Mouse (Mus musculus): ENCODE measurements around the gene Speg.
A peak's percentile ranks its signal among the peaks of the same experiment; 100 is the strongest.

Speg gene

GRCm38 (mm10) chr1:75369360-75369983 lies 5.6 kb upstream of the Speg start:
- no peak for DNase-seq

DNA sequence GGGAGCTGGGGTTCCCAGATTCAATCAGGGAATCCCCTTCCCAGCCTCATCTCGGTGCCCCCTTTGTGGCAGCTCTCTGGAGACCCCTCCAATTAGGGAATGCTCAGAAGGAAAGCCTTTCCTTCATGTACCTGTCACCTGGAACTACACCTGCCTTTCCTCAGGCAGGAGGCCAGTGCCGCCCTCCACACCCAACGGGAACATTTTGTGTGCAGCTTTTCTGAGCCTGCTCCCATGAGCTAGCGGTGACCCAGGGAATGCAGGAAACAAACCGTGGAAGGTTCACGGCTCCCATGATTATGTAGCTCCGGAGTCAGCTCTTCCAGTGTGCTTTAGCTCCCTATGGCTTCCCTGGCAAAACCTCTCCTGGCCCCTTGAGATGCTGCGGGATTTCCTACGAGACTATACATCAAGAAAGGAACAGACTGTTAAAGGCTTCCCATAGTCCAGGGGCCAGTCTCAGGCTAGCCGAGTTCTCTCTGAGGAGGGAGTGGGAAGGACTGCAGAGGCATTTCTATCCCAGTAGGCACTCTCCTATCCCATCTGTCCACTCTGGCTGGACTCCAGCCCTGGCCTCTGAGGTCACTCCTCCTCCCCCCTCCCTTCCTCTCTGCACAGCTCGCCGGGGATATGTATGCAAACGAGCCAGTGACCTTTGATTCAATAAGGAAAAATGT lies 5.0 kb upstream of the Speg start:
- peak in 1 of 2 experiments; percentile 4 for DNase-seq

- no peak for DNase-seq
Measured at GRCm38 (mm10) chr1:75371317-75372095, 3.6 kb upstream of the Speg start.

- no peak for DNase-seq
Measured at GRCm38 (mm10) chr1:75372450-75372849, 2.6 kb upstream of the Speg start.

DNA sequence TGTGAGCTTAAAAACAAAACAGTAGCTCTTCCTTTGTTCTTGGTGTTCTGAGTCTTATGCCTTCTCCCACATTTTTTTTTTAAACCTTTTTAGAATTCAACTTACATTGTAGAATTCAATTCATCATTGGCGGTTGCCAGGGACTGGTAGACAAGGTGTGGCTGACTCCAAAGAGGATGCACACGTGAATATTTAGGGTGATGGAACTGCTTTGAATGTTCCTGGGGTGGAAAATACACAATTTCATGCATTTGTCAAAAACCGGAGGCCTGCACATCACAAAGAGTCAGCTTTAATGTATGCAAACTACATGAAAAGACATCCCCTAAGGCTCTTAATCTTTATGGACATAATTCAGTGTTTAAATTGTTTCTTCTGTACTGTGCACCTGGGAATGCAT lies 1.8 kb upstream of the Speg start:
- no peak for DNase-seq

GRCm38 (mm10) chr1:75379196-75379595 lies 4.1 kb downstream of the Speg start:
- no peak for DNase-seq

DNA sequence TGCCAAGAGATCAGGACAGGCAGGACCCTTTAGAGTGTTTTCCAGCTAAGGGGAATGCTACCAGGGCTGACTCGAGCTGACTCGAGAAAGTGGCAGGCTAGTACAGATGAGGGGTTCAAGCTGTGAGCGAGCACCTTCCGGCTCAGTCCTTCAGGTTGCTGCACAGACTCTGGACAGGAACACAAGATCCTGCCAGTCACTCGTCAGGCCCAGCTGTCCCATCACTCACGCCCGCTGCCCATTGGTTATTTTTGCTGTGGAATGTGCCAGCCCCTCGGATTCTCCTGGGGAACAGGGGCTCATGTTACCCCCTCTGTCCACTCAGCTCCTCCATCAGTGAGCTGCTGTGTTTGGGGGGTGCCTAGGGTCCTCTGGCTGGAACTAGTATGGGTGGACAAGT lies 4.8 kb downstream of the Speg start:
- no peak for DNase-seq

GRCm38 (mm10) chr1:75380951-75381350 lies 5.9 kb downstream of the Speg start:
- no peak for DNase-seq

DNA sequence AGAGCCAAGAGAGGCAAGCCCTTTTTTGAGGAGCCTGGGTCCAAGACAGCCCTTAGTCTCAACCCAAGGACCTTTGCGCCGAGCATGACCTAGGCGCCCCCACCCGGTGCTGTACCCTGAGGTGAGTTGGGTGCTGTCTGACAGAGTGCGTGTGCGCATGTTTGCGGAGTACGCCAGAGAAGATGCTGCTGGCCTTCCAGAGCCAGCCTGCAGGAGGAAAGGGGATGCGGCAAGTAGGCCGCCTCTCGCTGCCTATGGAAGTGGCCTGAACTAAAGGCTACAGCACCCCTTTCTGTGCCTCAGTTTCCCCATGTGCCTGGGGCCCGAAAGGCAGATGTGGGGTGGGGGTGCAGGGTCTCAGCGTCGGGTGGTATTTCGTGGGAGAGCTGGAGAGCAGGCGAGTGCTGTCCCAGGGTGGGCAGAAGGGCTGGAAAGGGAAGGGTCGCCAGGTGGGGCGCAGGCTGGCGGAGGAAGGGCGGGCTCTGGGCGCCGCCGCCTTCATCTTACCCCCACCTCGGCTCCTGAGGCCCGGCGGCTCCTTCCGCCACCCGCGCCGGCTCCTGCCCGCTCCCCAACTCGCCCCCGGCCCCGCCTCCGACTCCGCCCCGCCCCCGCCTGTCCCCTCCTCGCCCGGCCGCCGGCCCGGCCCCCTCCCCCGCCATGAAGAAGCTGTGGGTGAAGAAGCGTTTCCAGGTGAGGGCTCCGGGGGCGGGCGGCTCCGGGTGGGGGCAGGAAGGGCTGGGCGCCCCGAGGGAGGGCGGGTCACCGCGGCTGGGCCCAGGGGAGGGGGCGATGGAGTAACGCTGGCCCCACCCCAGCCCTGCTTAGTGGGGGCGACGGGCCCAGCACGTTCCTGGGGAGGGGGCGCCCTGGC lies 6.6 kb downstream of the Speg start:
- DNase-seq = no peak

DNA sequence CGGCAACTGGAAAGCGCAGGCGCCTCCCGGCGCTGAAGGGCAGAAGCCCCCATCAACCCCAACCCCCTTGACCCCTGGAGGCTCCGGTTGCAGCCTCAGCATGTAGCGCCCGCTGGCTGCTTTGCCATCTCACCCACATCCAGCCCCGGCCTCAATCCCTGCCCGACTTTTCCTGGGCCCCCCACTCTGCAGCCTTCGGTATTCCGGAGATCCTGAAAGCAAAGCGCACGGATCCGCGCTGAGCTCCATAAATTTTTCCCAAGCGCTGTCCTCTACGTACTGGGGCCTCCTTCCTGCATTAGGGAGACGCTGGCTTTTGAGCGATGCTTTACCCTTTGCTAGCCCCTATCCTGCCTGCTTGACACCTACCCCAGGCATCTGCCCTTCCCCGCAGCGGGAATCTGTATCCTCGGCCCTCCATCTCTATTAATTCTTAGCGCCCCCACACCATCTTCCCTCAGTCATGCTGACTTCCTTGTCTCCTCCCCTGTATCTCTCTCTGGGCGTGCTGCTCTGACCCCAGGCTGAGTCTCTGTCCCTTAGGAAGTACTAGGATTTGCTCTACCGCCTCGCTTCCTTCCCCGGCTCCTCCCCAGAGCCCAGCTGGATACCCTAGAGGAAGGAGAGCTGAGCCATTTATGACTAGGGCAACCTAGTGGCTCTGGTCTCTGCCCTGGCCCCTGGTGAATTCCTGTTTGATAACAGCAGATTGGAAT lies 7.4 kb downstream of the Speg start:
- no peak for DNase-seq

GRCm38 (mm10) chr1:75384470-75385141 lies 9.5 kb downstream of the Speg start:
- no peak for DNase-seq

- no peak for DNase-seq
Measured at GRCm38 (mm10) chr1:75385142-75385730, 10.1 kb downstream of the Speg start.

- DNase-seq = no peak
Measured at GRCm38 (mm10) chr1:75386149-75386548, 11.1 kb downstream of the Speg start.

GRCm38 (mm10) chr1:75387469-75387928 lies 12.4 kb downstream of the Speg start:
- DNase-seq = no peak

DNA sequence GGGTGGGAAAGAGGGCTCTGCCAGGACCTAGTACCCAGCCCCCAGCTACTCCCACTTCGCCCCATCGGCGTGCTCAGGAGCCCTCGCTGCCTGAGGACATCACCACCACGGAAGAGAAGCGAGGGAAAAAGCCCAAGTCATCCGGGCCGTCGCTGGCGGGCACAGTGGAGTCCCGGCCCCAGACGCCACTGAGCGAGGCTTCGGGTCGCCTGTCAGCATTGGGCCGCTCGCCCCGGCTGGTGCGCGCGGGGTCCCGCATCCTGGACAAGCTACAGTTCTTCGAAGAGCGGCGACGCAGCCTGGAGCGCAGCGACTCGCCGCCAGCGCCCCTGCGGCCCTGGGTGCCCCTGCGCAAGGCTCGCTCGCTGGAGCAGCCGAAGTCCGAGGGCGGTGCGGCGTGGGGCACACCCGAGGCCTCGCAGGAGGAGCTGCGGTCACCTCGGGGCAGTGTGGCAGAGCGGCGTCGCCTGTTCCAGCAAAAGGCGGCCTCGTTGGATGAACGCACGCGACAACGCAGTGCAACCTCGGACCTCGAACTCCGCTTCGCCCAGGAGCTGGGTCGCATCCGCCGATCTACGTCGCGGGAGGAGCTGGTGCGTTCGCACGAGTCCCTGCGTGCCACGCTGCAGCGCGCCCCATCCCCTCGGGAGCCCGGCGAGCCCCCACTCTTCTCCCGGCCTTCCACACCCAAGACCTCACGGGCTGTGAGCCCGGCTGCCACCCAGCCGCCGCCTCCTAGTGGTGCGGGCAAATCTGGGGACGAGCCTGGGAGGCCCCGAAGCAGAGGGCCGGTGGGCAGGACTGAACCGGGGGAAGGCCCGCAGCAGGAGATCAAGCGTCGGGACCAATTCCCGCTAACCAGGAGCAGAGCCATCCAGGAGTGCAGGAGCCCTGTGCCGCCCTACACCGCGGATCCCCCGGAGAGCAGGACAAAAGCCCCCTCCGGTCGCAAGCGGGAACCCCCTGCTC lies 13.1 kb downstream of the Speg start:
- no peak for DNase-seq

DNA sequence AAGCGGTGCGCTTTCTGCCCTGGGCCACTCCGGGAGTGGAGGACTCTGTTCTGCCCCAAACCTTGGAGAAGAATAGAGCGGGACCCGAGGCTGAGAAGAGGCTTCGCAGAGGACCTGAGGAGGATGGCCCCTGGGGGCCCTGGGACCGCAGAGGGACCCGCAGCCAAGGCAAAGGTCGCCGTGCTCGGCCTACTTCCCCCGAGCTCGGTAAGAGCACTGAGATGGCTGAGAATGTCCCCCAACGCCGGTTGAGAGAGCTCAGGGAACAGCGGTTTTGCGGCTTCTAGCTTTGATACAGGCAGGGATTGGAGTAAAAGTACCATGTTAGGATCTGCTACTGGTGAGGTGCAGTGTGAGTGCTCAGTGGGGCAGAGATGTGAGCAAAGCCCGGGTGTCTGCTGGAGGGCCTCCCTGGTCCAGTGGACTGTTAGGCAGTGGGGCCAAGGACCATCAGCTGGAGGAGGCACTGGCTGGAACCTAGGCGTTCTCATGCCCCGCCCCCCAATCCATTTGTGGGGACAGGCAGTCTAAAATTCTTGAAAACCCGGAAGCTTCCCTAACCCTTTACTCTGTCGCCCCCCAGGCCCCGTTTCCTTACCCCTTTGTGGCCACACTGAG lies 13.9 kb downstream of the Speg start:
- DNase-seq = no peak

- no peak for DNase-seq
Measured at GRCm38 (mm10) chr1:75393139-75393538, 18.0 kb downstream of the Speg start.

DNA sequence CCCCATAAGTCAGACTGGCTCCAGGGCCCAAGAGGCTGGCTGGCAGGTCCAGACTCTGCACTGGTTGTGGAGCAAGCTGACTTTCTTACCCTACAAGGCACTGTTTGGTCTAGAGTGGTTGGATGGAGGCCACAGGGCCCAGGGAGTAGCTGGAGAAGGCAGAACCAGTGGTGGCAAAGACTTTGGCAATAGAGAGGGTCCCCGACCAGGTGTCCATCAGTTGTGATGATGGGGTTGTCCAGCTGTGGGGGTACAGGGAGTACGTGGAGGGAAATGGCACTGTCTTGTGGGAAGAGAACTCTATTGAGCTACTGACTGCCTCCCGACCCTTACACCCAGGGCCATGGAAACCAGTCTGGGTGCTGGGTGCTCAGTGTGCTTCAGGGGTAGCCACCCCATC lies 18.7 kb downstream of the Speg start:
- no peak for DNase-seq

- peak in 1 of 2 experiments; percentile 45 for DNase-seq
Measured at GRCm38 (mm10) chr1:75398761-75399402, 23.8 kb downstream of the Speg start.
